ENCODE assay signal across 8 mouse cellular contexts in genomic region chr13:23530901-23531875, GRCm38 (mm10). TPM values are rescaled to one million over a fixed set of nuclear protein-coding genes. Genes with fewer than 3 reads are reported as not detected.
DNase-seq lines count a peak whose midpoint lies in the region; ATAC-seq and TF ChIP-seq lines count a peak whose summit lies in the region.

Gene Hist1h4h, plus strand, starts transcription at chr13:23531050.

- H3K9ac ChIP-seq in heart, embryonic 11.5 days (ENCODE audit: low read depth, low read length): peak within 1 kb of the TSS; percentile 90
- peak within 1 kb of the TSS; percentile 81 for H3K9ac ChIP-seq in kidney, embryonic 16.5 days (replicated peaks; ENCODE audit: low read length)
- peak within 1 kb of the TSS; percentile 47 for H3K9ac ChIP-seq in liver, adult 2 months (ENCODE audit: low read depth, low read length)

- under 1% methylated on average over 55 of the region's 70 CpGs for WGBS in heart, embryonic 11.5 days (ENCODE audit: insufficient replicate concordance)
- under 1% methylated on average over 58 of the region's 70 CpGs for WGBS in kidney, embryonic 16.5 days
- WGBS in liver, adult 2 months: under 1% methylated on average over 61 of the region's 70 CpGs

- no peaks in the 10 kb centered on the region for H3K9me3 ChIP-seq in heart, embryonic 11.5 days (replicated peaks; ENCODE audit: control insufficient read depth, low read length)
- no peaks in the 10 kb centered on the region for H3K9me3 ChIP-seq in kidney, embryonic 16.5 days (ENCODE audit: low read length)

- H3K79me2 ChIP-seq in liver, adult 2 months (ENCODE audit: control insufficient read depth, insufficient read depth, low read length): no peaks in the 10 kb centered on the region
- no peaks in the 10 kb centered on the region for H3K79me2 ChIP-seq in myocyte (ENCODE audit: control insufficient read depth, insufficient read depth)

- peak within 1 kb of the TSS; percentile 65 for H3K4me2 ChIP-seq in heart, embryonic 11.5 days
- H3K4me2 ChIP-seq in kidney, embryonic 16.5 days (replicated peaks; ENCODE audit: low read depth, low read length): peak within 1 kb of the TSS; percentile 72
- peak within 1 kb of the TSS; percentile 79 for H3K4me2 ChIP-seq in myocyte (ENCODE audit: low read depth)

- no peak within 1 kb of the TSS for H3ac ChIP-seq in myocyte (ENCODE audit: control insufficient read depth, insufficient read length)

- no peaks in the 10 kb centered on the region for H3K36me3 ChIP-seq in heart, embryonic 11.5 days (ENCODE audit: control insufficient read depth, insufficient read depth, low read length)
- no peaks in the 10 kb centered on the region for H3K36me3 ChIP-seq in kidney, embryonic 16.5 days (ENCODE audit: insufficient read depth, low read length)
- no peaks in the 10 kb centered on the region for H3K36me3 ChIP-seq in liver, adult 2 months (ENCODE audit: control insufficient read depth, insufficient read depth, low read length)
- no peaks in the 10 kb centered on the region for H3K36me3 ChIP-seq in myocyte (ENCODE audit: control insufficient read depth, insufficient read depth)
- H3K36me3 ChIP-seq in splenic B cell, adult 2 months (ENCODE audit: control insufficient read depth, insufficient read depth, low read length, poor library complexity, severe bottlenecking): no peaks in the 10 kb centered on the region

- H3K4me3 ChIP-seq in heart, embryonic 11.5 days (ENCODE audit: low read depth, low read length): peak within 1 kb of the TSS; percentile 57
- peak within 1 kb of the TSS; percentile 61 for H3K4me3 ChIP-seq in kidney, embryonic 16.5 days (ENCODE audit: low read length)
- H3K4me3 ChIP-seq in liver, adult 2 months (ENCODE audit: insufficient read depth, low read depth, low read length): peak within 1 kb of the TSS; percentile 56
- peak within 1 kb of the TSS; percentile 41 for H3K4me3 ChIP-seq in myocyte

- DNase-seq in A20 (ENCODE audit: low read depth, low spot score): peak; percentile 97
- DNase-seq in brain, adult 2 months (ENCODE audit: low read depth, low spot score): peak; percentile 99
- DNase-seq in liver, adult 2 months (ENCODE audit: extremely low read depth, low read depth, low spot score): peak; percentile 93
- DNase-seq in splenic B cell, adult 2 months (ENCODE audit: low read depth, low spot score): peak; percentile 97

- TF ChIP-seq POLR2A in liver, adult 2 months (IDR thresholded peaks at IDR 0.05; ENCODE audit: extremely low read depth, insufficient read depth, low read length): peak; percentile 99
- TF ChIP-seq POLR2A in myocyte (IDR thresholded peaks at IDR 0.05; ENCODE audit: insufficient read length, low read depth): peak; percentile 98

- H3K4me1 ChIP-seq in heart, embryonic 11.5 days (ENCODE audit: control insufficient read depth, insufficient read depth, low read length): peaks cover 12% of the 10 kb centered on the region
- peaks cover 30% of the 10 kb centered on the region for H3K4me1 ChIP-seq in kidney, embryonic 16.5 days (ENCODE audit: insufficient read depth, low read length)
- peaks cover 11% of the 10 kb centered on the region for H3K4me1 ChIP-seq in liver, adult 2 months (ENCODE audit: control insufficient read depth, insufficient read depth, low read length)

- H3K27ac ChIP-seq in heart, embryonic 11.5 days (ENCODE audit: low read depth, low read length): peak within 1 kb of the TSS; percentile 98
- H3K27ac ChIP-seq in kidney, embryonic 16.5 days (ENCODE audit: low read length): peak within 1 kb of the TSS; percentile 98
- H3K27ac ChIP-seq in liver, adult 2 months (replicated peaks; ENCODE audit: insufficient read depth, low read depth, low read length): peak within 1 kb of the TSS; percentile 52

- H3K27me3 ChIP-seq in heart, embryonic 11.5 days (ENCODE audit: control insufficient read depth, insufficient read depth, low read length): no peaks in the 10 kb centered on the region
- H3K27me3 ChIP-seq in kidney, embryonic 16.5 days (ENCODE audit: insufficient read depth, low read length): no peaks in the 10 kb centered on the region
- no peaks in the 10 kb centered on the region for H3K27me3 ChIP-seq in liver, adult 2 months (ENCODE audit: control insufficient read depth, insufficient read depth, low read length)
- no peaks in the 10 kb centered on the region for H3K27me3 ChIP-seq in myocyte (ENCODE audit: control insufficient read depth, insufficient read depth, insufficient read length)
- no peaks in the 10 kb centered on the region for H3K27me3 ChIP-seq in splenic B cell, adult 2 months (ENCODE audit: control insufficient read depth, insufficient read depth, low read length, poor library complexity, severe bottlenecking)

- TF ChIP-seq CTCF in liver, adult 2 months (IDR thresholded peaks at IDR 0.05; ENCODE audit: low read depth, low read length): no peak

- peak; percentile 58 for ATAC-seq in erythroblast, adult 5-6 weeks (replicated peaks; ENCODE audit: low FRiP score, poor library complexity, severe bottlenecking)
- ATAC-seq in heart, embryonic 11.5 days (replicated peaks; ENCODE audit: insufficient number of reproducible peaks, low FRiP score, low TSS enrichment): peak; percentile 81
- ATAC-seq in kidney, embryonic 16.5 days (ENCODE audit: low FRiP score, low TSS enrichment): peak; percentile 86

TF ChIP-seq in myocyte, 11 proteins besides CTCF, POLR2A, EP300 and RAD21:
- peak; percentile 3 for TF ChIP-seq E2F4 (IDR thresholded peaks at IDR 0.05; ENCODE audit: insufficient read depth)
- peak; percentile 70 for TF ChIP-seq CEBPB (IDR thresholded peaks at IDR 0.05; ENCODE audit: insufficient read depth, poor library complexity, severe bottlenecking)
- TF ChIP-seq SRF (IDR thresholded peaks at IDR 0.05; ENCODE audit: control insufficient read depth, insufficient read length, low read depth): peak; percentile 35
- peak; percentile 100 for TF ChIP-seq POLR2AphosphoS2 (IDR thresholded peaks at IDR 0.05; ENCODE audit: insufficient read length, low read depth)
- no peak for TF ChIP-seq MYOD1 (IDR thresholded peaks at IDR 0.05; ENCODE audit: control insufficient read depth in 1 of 3, insufficient read length in 2 of 3, low read depth in 2 of 3)

RNA-seq across cellular contexts. Expression of gene Hist1h4h, which starts in this region (rescaled TPM):
- total RNA-seq in erythroblast, adult 5-6 weeks (2015; ENCODE audit: low replicate concordance): 19.8 and 50.6 TPM in 2 replicates
- 443 and 524 TPM in 2 replicates for total RNA-seq in erythroblast, adult 5-6 weeks (2017; ENCODE audit: low replicate concordance)
- polyA plus RNA-seq in heart, embryonic 11.5 days (2014; fragmentation: Nextera tagmentation; extraction: Ambion mirVana): 2.1 and 3.4 TPM in 2 replicates
- polyA plus RNA-seq in kidney, embryonic 16.5 days (2015; fragmentation: Nextera tagmentation; extraction: Ambion mirVana): 4.5 and 5.6 TPM in 2 replicates
- total RNA-seq in liver, adult 2 months (2014; rRNA removed): 706 and 873 TPM in 2 replicates
- polyA plus RNA-seq in liver, adult 2 months (2012; rRNA removed): 8.5 and 26.7 TPM in 2 replicates
- polyA plus RNA-seq in myocyte (2012; fragmentation: generic; extraction: Trizol): 21.5 TPM

Comparison
In these comparisons a context has a peak if more than half of its experiments do, and no peak if none do; other contexts are left out.
1. Peak in every context shown above with its lines: DNase-seq, ATAC-seq, H3K4me3 ChIP-seq and H3K27ac ChIP-seq.